Mouse (Mus musculus) MEL (cell line): ENCODE data around the gene Ccdc34. TPM values are rescaled to one million over a fixed set of nuclear protein-coding genes. Genes with fewer than 3 reads are reported as not detected.

Experiments used
- DNase-seq: peaks from one replicate; pipeline ENCODE4 v3.0.0; 2011; ENCODE audit warnings: low read depth, low spot score
- H3K27ac ChIP-seq: 2 replicates; pipeline ENCODE4 v1.5.1; 2012; ENCODE audit warnings: low read depth, mild to moderate bottlenecking, control low read depth, low read length, moderate library complexity; ENCODE audit not compliant: control insufficient read depth
- H3K27me3 ChIP-seq, 2 experiments: fragments of 150-350 bp in 1 of 2; sonication (generic) in 1 of 2; 2 replicates each; pipeline ENCODE4 v1.6.1; 2012; ENCODE audit warnings: low read length in 2 of 2, mild to moderate bottlenecking in 2 of 2, improper control_type of control experiment in 1 of 2, moderate library complexity in 1 of 2; ENCODE audit not compliant: insufficient read depth in 2 of 2, control insufficient read depth in 1 of 2
- H3K36me3 ChIP-seq, 2 experiments: 2 replicates each; pipeline ENCODE4 v1.6.1; 2012 to 2014; ENCODE audit warnings: low read length in 2 of 2, improper control_type of control experiment in 1 of 2, inconsistent platforms in 1 of 2, mild to moderate bottlenecking in 1 of 2; ENCODE audit not compliant: insufficient read depth in 2 of 2, control insufficient read depth in 1 of 2
- H3K4me1 ChIP-seq, 2 experiments: fragments of 150-350 bp in 1 of 2; sonication (generic) in 1 of 2; 2 replicates each; pipeline ENCODE4 v1.6.1; 2012; ENCODE audit warnings: low read length in 2 of 2, improper control_type of control experiment in 1 of 2, mild to moderate bottlenecking in 1 of 2; ENCODE audit not compliant: insufficient read depth in 2 of 2, control insufficient read depth in 1 of 2
- H3K4me3 ChIP-seq, 2 experiments: fragments of 150-350 bp in 1 of 2; sonication (generic) in 1 of 2; 2 replicates each; pipeline ENCODE4 v1.5.1; 2012; ENCODE audit warnings: low read depth in 2 of 2, low read length in 2 of 2, mild to moderate bottlenecking in 2 of 2, moderate library complexity in 2 of 2, control low read depth in 1 of 2, improper control_type of control experiment in 1 of 2; ENCODE audit not compliant: control insufficient read depth in 1 of 2, insufficient read depth in 1 of 2
- H3K79me2 ChIP-seq: 2 replicates; pipeline ENCODE4 v1.6.1; 2012; ENCODE audit warnings: mild to moderate bottlenecking, low read length, moderate library complexity; ENCODE audit not compliant: control insufficient read depth, poor library complexity, insufficient read depth
- H3K9ac ChIP-seq: 2 replicates; pipeline ENCODE4 v1.6.1; 2012; ENCODE audit warnings: low read depth, mild to moderate bottlenecking, control low read depth, low read length, moderate library complexity; ENCODE audit not compliant: control insufficient read depth, poor library complexity, severe bottlenecking
- H3K9me3 ChIP-seq: fragments of 150-350 bp; sonication (generic); replicated peaks from 2 replicates; pipeline ENCODE4 v1.6.1; 2012; ENCODE audit warnings: mild to moderate bottlenecking, low read length, improper control_type of control experiment, moderate library complexity; ENCODE audit not compliant: insufficient read depth
- BHLHE40 ChIP-seq: IDR thresholded peaks from 2 replicates; pipeline ENCODE4 v1.6.1; 2012; ENCODE audit warnings: low read depth, mild to moderate bottlenecking, inconsistent platforms, low read length, improper control_type of control experiment, borderline replicate concordance
- CHD1 ChIP-seq: IDR thresholded peaks from 2 replicates; pipeline ENCODE4 v1.6.1; 2012; ENCODE audit warnings: low read depth, mild to moderate bottlenecking, inconsistent platforms, low read length, improper control_type of control experiment
- CTCF ChIP-seq, 3 experiments: IDR thresholded peaks in 2 of 3; conservative IDR thresholded peaks in 1 of 3; 2 replicates each; pipeline ENCODE4 v1.5.1; 2011 to 2012; ENCODE audit warnings: low read length in 3 of 3, low read depth in 2 of 3, mild to moderate bottlenecking in 2 of 3, improper control_type of control experiment in 1 of 3, inconsistent platforms in 1 of 3, mixed read lengths in 1 of 3, moderate library complexity in 1 of 3; ENCODE audit not compliant: control insufficient read depth in 1 of 3, insufficient read depth in 1 of 3, poor library complexity in 1 of 3, severe bottlenecking in 1 of 3
- ELF1 ChIP-seq: IDR thresholded peaks from 2 replicates; pipeline ENCODE4 v1.6.1; 2014; ENCODE audit warnings: low read depth, mild to moderate bottlenecking, inconsistent platforms, low read length, improper control_type of control experiment, moderate library complexity
- ETS1 ChIP-seq: IDR thresholded peaks from 2 replicates; pipeline ENCODE4 v1.6.1; 2012; ENCODE audit warnings: low read depth, mild to moderate bottlenecking, inconsistent platforms, low read length, improper control_type of control experiment, moderate library complexity
- GATA1 ChIP-seq: IDR thresholded peaks from 2 replicates; pipeline ENCODE4 v1.6.1; 2011; ENCODE audit warnings: low read depth, low read length, improper control_type of control experiment
- KAT2A ChIP-seq: conservative IDR thresholded peaks from 2 replicates; pipeline ENCODE4 v1.6.1; 2012; ENCODE audit warnings: low read depth, low read length, improper control_type of control experiment, inconsistent platforms
- MAFK ChIP-seq: IDR thresholded peaks from 2 replicates; pipeline ENCODE4 v1.6.1; 2011; ENCODE audit warnings: low read depth, mild to moderate bottlenecking, low read length, improper control_type of control experiment, borderline replicate concordance
- MAX ChIP-seq: IDR thresholded peaks from 2 replicates; pipeline ENCODE4 v1.6.1; 2011; ENCODE audit warnings: low read length, improper control_type of control experiment
- MAZ ChIP-seq: IDR thresholded peaks from 2 replicates; pipeline ENCODE4 v1.6.1; 2012; ENCODE audit warnings: low read depth, mild to moderate bottlenecking, inconsistent platforms, low read length, improper control_type of control experiment
- MYC ChIP-seq: IDR thresholded peaks from 2 replicates; pipeline ENCODE4 v1.6.1; 2011; ENCODE audit warnings: low read depth, mild to moderate bottlenecking, low read length, improper control_type of control experiment, moderate library complexity
- NELFE ChIP-seq: IDR thresholded peaks from 2 replicates; pipeline ENCODE4 v1.6.1; 2011; ENCODE audit warnings: low read depth, low read length, improper control_type of control experiment
- RAD21 ChIP-seq: IDR thresholded peaks from 2 replicates; pipeline ENCODE4 v1.6.1; 2011; ENCODE audit warnings: mild to moderate bottlenecking, low read depth, low read length, improper control_type of control experiment
- SIN3A ChIP-seq: IDR thresholded peaks from 2 replicates; pipeline ENCODE4 v1.6.1; 2012; ENCODE audit warnings: low read length, improper control_type of control experiment, inconsistent platforms
- SMC3 ChIP-seq: IDR thresholded peaks from 2 replicates; pipeline ENCODE4 v1.6.1; 2011; ENCODE audit warnings: low read depth, low read length, improper control_type of control experiment
- TAL1 ChIP-seq: IDR thresholded peaks from 2 replicates; pipeline ENCODE4 v1.6.1; 2012; ENCODE audit warnings: mild to moderate bottlenecking, inconsistent platforms, low read length, moderate library complexity, mixed read lengths
- TBP ChIP-seq: IDR thresholded peaks from 2 replicates; pipeline ENCODE4 v1.8.0; 2011; ENCODE audit warnings: low read depth, low read length, improper control_type of control experiment
- TCF12 ChIP-seq: IDR thresholded peaks from 2 replicates; pipeline ENCODE4 v1.6.1; 2014; ENCODE audit warnings: low read depth, mild to moderate bottlenecking, inconsistent platforms, low read length, improper control_type of control experiment, moderate library complexity
- UBTF ChIP-seq: IDR thresholded peaks from 2 replicates; pipeline ENCODE4 v1.6.1; 2012; ENCODE audit warnings: low read depth, mild to moderate bottlenecking, inconsistent platforms, low read length, improper control_type of control experiment, moderate library complexity, borderline replicate concordance; ENCODE audit not compliant: insufficient read depth
- USF1 ChIP-seq: IDR thresholded peaks from 2 replicates; pipeline ENCODE4 v1.6.1; 2014; ENCODE audit warnings: low read depth, mild to moderate bottlenecking, inconsistent platforms, low read length, improper control_type of control experiment, moderate library complexity
- ZC3H11A ChIP-seq: IDR thresholded peaks from 2 replicates; pipeline ENCODE4 v1.6.1; 2012; ENCODE audit warnings: low read depth, mild to moderate bottlenecking, inconsistent platforms, low read length, improper control_type of control experiment
- ZMIZ1 ChIP-seq: IDR thresholded peaks from 2 replicates; pipeline ENCODE4 v1.6.1; 2012; ENCODE audit warnings: low read depth, mild to moderate bottlenecking, inconsistent platforms, low read length, improper control_type of control experiment, moderate library complexity
- ZNF384 ChIP-seq: IDR thresholded peaks from 2 replicates; pipeline ENCODE4 v1.6.1; 2012; ENCODE audit warnings: low read depth, mild to moderate bottlenecking, inconsistent platforms, low read length, improper control_type of control experiment
- polyA plus RNA-seq, 2 experiments: library from polyadenylated mRNA; stranded (reverse) in 1 of 2; unstranded in 1 of 2; fragments of >175 nt in 1 of 2; fragments of >200 nt in 1 of 2; gene quantifications; 2 replicates each; pipeline versions ENCODE4 v1.2.1 to v1.2.4; 2012; ENCODE audit warnings: low replicate concordance in 2 of 2, low read depth in 1 of 2; ENCODE audit not compliant: insufficient read length in 2 of 2, insufficient read depth in 1 of 2, missing spikeins in 1 of 2
- total RNA-seq: library from RNA; depleted of rRNA; stranded (reverse); fragments of 300-350 nt; gene quantifications from 2 replicates; pipeline ENCODE4 v1.2.3, GENCODE M21; 2012

Ccdc34 gene
- total and polyA plus RNA-seq, 3 experiments = 14.1 to 39.0 TPM; not detected in 1

DNA sequence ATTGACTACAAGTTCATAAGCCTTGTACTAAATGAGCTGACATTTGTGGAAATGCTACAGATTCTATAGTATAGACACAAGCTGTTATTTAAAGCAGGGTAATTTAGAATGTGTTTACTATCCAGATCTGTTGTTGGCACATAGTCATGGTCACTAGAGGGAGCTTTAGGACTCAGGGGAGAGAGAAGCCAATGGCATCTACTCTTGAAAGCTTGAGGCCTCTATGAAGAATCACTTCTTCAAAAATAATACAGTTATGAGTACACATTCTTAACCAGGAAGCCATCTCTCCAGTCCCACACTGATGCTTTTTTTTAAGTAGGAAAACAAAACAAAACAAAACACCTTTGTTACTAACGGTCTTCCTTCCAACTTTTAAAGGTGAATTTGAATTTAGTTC is 45.5 kb downstream of the Ccdc34 start:
- Histone ChIP-seq H3K79me2 (no peaks in the 10 kb centered on the region), H3K4me3 (no peak overlapping the region), H3K9ac (no peak overlapping the region), H3K36me3 (no peaks in the 10 kb centered on the region), H3K27ac (no peak overlapping the region), H3K9me3 (no peaks in the 10 kb centered on the region), H3K4me1 (no peaks in the 10 kb centered on the region), H3K27me3 (no peaks in the 10 kb centered on the region)
- no peak for TF ChIP-seq ZMIZ1
- no peak for TF ChIP-seq SIN3A
- TF ChIP-seq CHD1 = no peak
- no peak for TF ChIP-seq ZC3H11A
- TF ChIP-seq ELF1 = no peak
- no peak for TF ChIP-seq ETS1
- peak in 1 of 3 experiments; percentile 40; a peak in 2 of 6 replicates for TF ChIP-seq CTCF (IDR thresholded peaks at IDR 0.05 in 2 of 3, conservative IDR thresholded peaks at IDR 0.05 in 1 of 3; ENCODE audit: control insufficient read depth in 1 of 3, insufficient read depth in 1 of 3, low read depth in 2 of 3, low read length in 3 of 3, poor library complexity in 1 of 3, severe bottlenecking in 1 of 3)
- TF ChIP-seq GATA1 = no peak
- TF ChIP-seq TCF12 = no peak
- TF ChIP-seq MYC = no peak
- no peak for TF ChIP-seq USF1
- no peak for TF ChIP-seq BHLHE40
- TF ChIP-seq NELFE = no peak
- TF ChIP-seq MAX = no peak
- TF ChIP-seq TBP = no peak
- peak; percentile 31 for TF ChIP-seq SMC3
- no peak for TF ChIP-seq UBTF
- no peak for TF ChIP-seq ZNF384
- no peak for TF ChIP-seq MAZ
- no peak for TF ChIP-seq TAL1
- no peak for TF ChIP-seq MAFK
- TF ChIP-seq RAD21 = peak; percentile 24
- peak; percentile 28 for DNase-seq

- Histone ChIP-seq H3K79me2 (no peaks in the 10 kb centered on the region), H3K9me3 (no peaks in the 10 kb centered on the region), H3K4me1 (no peaks in the 10 kb centered on the region), H3K27ac (no peak overlapping the region), H3K27me3 (no peaks in the 10 kb centered on the region), H3K9ac (no peak overlapping the region), H3K4me3 (no peak overlapping the region), H3K36me3 (no peaks in the 10 kb centered on the region)
- DNase-seq = no peak
- TF ChIP-seq CTCF (IDR thresholded peaks at IDR 0.05 in 2 of 3, conservative IDR thresholded peaks at IDR 0.05 in 1 of 3; ENCODE audit: control insufficient read depth in 1 of 3, insufficient read depth in 1 of 3, low read depth in 2 of 3, low read length in 3 of 3, poor library complexity in 1 of 3, severe bottlenecking in 1 of 3) = no peak
- no peak for TF ChIP-seq KAT2A
These were observed 51.3 kb downstream of the Ccdc34 start for GRCm38 (mm10) chr2:110068916-110069315.
